Mouse (Mus musculus) layer of hippocampus, adult 18-20 months (tissue): ENCODE results near the gene Csnk1g2. TPM values are rescaled to one million over a fixed set of nuclear protein-coding genes. Genes with fewer than 3 reads are reported as not detected.
"Not testable (repeated sequence)": the region's sequence is repeated elsewhere in the genome, so short reads cannot be mapped to it uniquely, and the experiment has no call there.

ENCODE experiments used
- DNase-seq, 2 experiments: peaks; one replicate each; pipeline ENCODE4 v3.0.0; 2022; ENCODE audit warnings: low spot score in 2 of 2
- total RNA-seq, 2 experiments: library from RNA; stranded (reverse); gene quantifications; 2 replicates each; pipeline ENCODE4 v1.2.3; 2021

Csnk1g2 gene
- total RNA-seq, 2 experiments from 2014 or later = 230 to 247 TPM

GRCm38 (mm10) chr10:80596318-80596717 is 26.3 kb upstream of the Csnk1g2 start:
- DNase-seq = no peak

GRCm38 (mm10) chr10:80602698-80603325 is 19.8 kb upstream of the Csnk1g2 start, which contains the start of the genes Scamp4 and Adat3:
TSS of gene Scamp4 (plus strand) at chr10:80602872.
TSS of gene Adat3 (plus strand) at chr10:80602880.
- peak; percentile 95 to 98 for DNase-seq

- DNase-seq = no peak
Observed at GRCm38 (mm10) chr10:80603364-80603763, 19.3 kb upstream of the Csnk1g2 start.

- peak in 1 of 2 experiments; percentile 49 for DNase-seq
Observed at GRCm38 (mm10) chr10:80604001-80604509, 18.6 kb upstream of the Csnk1g2 start.

- DNase-seq = no peak
Observed at GRCm38 (mm10) chr10:80604988-80605387, 17.6 kb upstream of the Csnk1g2 start.

GRCm38 (mm10) chr10:80605721-80606120 is 16.9 kb upstream of the Csnk1g2 start, which contains the start of gene Gm49322:
TSS of gene Gm49322 (plus strand) at chr10:80606021.
- not testable (repeated sequence) for DNase-seq

- no peak for DNase-seq
Observed at GRCm38 (mm10) chr10:80606306-80606705, 16.3 kb upstream of the Csnk1g2 start.

GRCm38 (mm10) chr10:80606737-80607350 is 15.8 kb upstream of the Csnk1g2 start:
- DNase-seq = no peak

- DNase-seq = no peak
Observed at GRCm38 (mm10) chr10:80608435-80608834, 14.2 kb upstream of the Csnk1g2 start.

GRCm38 (mm10) chr10:80609269-80609924 is 13.2 kb upstream of the Csnk1g2 start:
- no peak for DNase-seq

GRCm38 (mm10) chr10:80610116-80610785 is 12.4 kb upstream of the Csnk1g2 start:
- no peak for DNase-seq

GRCm38 (mm10) chr10:80611024-80611423 is 11.6 kb upstream of the Csnk1g2 start:
- DNase-seq = peak in 1 of 2 experiments; percentile 40

- no peak for DNase-seq
Observed at GRCm38 (mm10) chr10:80611905-80612304, 10.7 kb upstream of the Csnk1g2 start.

GRCm38 (mm10) chr10:80613821-80614220 is 8.8 kb upstream of the Csnk1g2 start:
- DNase-seq = no peak

- DNase-seq = no peak
Observed at GRCm38 (mm10) chr10:80614351-80614750, 8.3 kb upstream of the Csnk1g2 start.

GRCm38 (mm10) chr10:80618181-80618580 is 4.5 kb upstream of the Csnk1g2 start:
- no peak for DNase-seq

- DNase-seq = no peak
Observed at GRCm38 (mm10) chr10:80619465-80620244, 3.0 kb upstream of the Csnk1g2 start.

- DNase-seq = no peak
Observed at GRCm38 (mm10) chr10:80620365-80620764, 2.3 kb upstream of the Csnk1g2 start.

- DNase-seq = no peak
Observed at GRCm38 (mm10) chr10:80620796-80621689, 1.6 kb upstream of the Csnk1g2 start.

GRCm38 (mm10) chr10:80621690-80621939 is 1.0 kb upstream of the Csnk1g2 start:
- DNase-seq = no peak
